Mouse (Mus musculus): ENCODE data around the gene Gm20458.

Gene Gm20458

DNA sequence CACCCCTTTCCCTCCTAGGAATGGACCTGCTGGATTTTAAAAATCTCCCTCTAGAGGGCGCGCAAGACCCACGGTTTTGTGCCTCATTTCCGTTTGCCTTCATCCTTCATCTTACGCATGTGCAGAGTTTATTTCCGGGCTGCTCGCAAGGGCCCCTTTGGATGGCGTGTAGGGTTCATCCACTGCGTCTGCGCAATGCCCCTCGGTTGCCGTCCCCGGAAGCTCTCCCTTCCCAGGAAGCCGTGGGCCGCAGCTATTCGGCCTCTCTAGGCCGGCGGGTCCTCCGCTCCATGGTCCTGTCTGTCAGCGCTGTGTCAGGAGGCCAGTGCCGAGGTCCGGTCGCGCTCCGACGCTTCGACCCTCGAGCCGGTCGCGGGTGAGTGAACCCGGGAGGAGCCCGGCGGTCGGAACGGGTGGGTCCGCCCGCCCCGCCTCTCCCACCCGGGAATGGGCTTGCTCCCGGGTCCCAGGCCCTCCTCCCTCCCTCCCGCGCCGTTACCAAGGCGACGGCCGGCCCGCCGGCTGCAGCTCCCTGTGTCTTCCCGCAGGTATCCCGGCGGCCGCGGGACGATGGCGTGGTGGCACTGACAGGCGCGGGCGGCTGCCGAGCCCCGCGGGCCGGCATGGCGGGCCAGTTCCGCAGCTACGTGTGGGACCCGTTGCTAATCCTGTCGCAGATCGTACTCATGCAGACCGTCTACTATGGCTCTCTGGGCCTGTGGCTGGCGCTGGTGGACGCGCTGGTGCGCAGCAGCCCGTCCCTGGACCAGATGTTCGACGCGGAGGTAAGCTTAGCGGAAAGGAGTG is at the start of gene Gm20458:
Gm20458 (plus strand) TSS at position 223 of the 807 bp plus-strand sequence.
- peak; percentile 99 for DNase-seq

DNA sequence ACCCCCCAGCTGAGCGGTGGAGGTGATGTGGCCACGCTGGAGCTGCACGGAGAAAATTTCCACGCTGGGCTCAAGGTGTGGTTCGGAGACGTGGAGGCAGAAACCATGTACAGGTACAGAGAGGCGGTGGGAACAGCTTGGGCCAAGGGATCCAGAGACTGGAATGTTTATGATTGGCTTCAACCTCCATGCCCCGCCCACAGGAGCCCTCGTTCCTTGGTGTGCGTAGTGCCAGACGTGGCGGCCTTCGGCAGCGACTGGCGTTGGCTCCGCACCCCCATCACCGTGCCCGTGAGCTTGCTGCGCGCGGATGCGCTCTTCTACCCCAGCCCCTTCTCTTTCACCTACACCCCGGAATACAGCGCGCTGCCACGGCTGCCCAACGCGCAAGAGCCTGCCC is 46.6 kb upstream of the Gm20458 start:
- DNase-seq, result no peak

GRCm38 (mm10) chr2:164414581-164414980 is 46.2 kb upstream of the Gm20458 start:
- no peak for DNase-seq

- no peak for DNase-seq
These were observed 43.6 kb upstream of the Gm20458 start for GRCm38 (mm10) chr2:164417198-164417597.

DNA sequence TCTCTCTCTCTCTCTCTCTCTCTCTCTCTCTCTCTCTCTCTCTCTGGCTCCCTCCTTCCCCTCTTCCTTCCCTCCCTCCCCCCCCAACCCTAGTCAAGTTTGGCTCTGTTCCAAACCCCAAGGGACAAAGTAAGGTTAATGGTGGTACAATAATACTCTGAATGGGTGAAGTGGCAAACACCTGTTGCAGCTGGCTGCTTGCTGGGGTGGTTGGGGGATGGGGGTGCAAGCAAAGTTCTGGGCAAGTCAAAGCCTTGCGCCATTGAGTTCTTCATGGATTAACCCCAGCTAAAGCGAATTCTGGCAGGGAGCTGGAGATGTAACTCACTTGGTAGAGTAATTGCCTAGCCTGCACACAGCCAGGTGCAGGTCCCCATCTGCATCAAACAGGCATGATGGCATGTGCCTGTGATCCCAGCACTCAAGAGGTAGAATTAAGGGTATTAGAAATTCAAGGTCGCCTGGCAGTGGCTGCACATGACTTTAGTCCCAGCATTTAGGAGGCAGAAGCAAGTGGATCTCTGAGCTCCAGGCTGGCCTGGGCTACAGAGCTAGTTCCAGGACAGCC is 42.4 kb upstream of the Gm20458 start:
- DNase-seq, result no peak

DNA sequence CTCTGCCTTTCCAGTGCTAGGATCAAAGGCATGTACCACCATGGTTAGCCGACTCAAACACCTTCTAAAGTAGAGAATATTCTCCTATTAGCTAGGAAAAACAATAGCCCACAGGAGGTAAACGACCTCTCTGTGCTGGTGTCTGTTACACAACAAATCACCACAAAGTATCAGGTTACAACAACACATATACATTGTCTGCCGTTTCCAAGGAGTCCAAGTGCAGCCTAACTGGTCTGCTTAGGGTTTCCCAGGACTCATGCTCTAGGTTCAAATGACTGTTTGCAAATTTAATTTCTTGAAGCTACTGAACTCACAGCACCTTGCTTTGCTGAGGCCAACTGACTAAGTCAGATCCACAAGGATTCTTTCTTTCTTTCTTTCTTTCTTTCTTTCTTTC is 41.3 kb upstream of the Gm20458 start:
- no peak for DNase-seq

GRCm38 (mm10) chr2:164421306-164421705 is 39.5 kb upstream of the Gm20458 start:
- DNase-seq, result no peak

DNA sequence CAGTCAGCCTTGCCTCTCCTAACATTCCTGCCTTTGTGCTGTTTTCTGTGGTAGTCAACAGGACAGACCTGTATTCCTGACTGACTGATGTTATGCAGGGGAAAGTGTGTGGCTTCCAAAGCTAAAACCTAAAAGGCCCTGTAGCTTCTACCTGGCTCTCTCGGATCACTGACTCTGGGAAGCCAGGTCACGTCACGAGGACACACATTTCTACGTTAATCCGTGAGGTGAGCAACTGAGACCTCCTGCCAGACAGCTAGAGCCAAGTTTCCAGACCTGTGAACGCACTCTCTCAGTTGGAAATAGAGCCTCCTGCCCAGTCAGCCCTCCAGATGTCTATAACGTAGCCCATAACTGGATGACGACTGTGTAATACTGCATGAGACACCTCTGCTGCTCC is 38.8 kb upstream of the Gm20458 start:
- DNase-seq, result no peak

DNA sequence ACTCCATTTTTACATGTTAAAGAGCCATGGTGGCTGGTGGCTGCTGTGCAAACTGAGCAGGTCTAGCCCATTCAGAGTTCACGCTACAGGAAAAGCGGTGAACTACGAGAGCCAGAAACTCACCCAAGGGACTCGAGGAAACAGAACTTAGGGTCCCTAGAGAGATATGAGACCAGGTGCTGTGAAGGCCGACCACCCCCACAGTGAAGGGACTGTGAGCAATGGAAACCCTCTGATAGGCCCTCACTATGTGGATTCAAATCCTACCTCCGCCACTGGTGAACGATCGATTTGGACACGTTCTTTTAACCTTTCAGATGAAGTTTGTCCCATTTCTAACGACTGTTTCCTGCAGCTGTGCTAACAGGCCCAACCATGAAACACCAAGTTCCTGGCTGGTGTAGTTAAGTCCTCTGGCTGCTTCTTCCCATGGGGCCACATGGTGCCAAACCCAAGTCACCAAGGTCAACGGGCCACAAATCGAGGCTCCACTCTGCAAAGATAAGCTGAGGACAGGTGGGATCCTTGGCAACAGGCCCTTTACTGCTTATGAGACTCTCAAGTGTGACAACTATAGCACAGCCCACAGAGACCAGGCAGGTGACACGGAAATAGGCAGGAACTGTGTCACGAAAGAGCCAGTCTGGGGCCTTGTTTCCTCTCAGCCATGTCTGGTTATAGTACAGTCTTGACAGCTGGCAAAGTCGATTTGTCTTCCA is 37.9 kb upstream of the Gm20458 start:
- no peak for DNase-seq

DNA sequence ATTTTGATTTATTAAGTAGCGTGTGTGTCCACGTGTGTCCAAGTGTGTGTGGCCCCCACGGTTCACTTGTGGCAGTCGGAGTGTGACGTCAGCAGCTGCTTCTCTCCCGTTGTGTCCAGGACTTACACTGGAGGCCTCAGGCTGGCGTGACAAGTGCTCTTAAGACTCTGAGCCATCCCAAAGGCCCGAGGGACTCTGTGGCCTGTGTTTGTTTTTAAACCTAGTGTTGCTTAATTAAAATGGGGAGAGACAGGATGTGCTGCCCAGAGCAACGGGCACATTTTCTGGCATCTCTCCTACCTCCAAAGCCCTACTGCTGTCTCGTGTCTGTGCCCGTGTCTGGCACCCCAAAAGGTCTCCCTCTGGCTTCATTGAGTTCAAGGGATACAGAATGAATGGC is 37.3 kb upstream of the Gm20458 start:
- peak; percentile 12 for DNase-seq

- DNase-seq, result no peak
These were observed 36.4 kb upstream of the Gm20458 start for GRCm38 (mm10) chr2:164424406-164424805.

- DNase-seq, result no peak
These were observed 35.4 kb upstream of the Gm20458 start for GRCm38 (mm10) chr2:164425401-164425800.

DNA sequence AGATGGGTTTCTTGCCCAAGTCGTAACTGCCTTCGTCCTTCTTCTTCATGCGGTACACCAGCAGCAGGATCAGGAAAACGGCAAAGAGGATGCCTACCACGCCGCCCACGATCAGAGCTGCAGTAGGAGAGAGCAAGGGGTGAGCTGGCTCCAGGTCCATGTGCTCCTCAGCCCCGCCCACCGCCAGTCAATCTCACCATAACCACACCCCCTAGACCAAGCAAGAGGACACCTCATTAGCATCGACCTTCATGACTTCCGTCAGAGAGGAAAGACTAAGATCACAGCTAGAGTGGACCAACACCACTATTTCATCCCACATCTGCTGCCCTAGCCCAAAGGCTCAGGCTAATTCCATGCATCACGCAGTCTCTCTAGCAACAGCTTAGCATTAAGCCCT is 34.6 kb upstream of the Gm20458 start:
- no peak for DNase-seq

DNA sequence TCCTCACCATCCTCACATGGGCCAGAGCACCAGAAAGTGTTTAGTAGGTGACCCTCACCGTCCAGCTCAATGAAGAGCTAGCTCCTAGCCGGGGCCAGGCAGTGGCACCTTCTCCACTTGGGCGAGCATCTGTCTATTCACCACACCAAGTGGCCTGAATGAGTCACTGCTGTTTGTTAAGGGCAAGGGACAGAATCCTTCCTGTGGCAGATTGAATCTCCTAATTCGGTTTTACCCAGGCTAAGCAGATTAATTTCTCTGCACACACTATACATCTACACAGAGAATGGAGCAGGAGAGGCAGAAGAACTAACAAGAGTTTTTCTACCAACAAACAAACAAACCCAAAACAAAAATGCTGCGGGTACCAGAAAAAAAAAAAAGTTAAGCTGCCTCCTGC is 33.8 kb upstream of the Gm20458 start:
- DNase-seq, result no peak

- DNase-seq, result no peak
These were observed 32.3 kb upstream of the Gm20458 start for GRCm38 (mm10) chr2:164428451-164428850.

- no peak for DNase-seq
These were observed 30.7 kb upstream of the Gm20458 start for GRCm38 (mm10) chr2:164429881-164430615.

GRCm38 (mm10) chr2:164430697-164431096 is 30.1 kb upstream of the Gm20458 start:
- no peak for DNase-seq

- no peak for DNase-seq
These were observed 28.9 kb upstream of the Gm20458 start for GRCm38 (mm10) chr2:164431676-164432465.

- no peak for DNase-seq
These were observed 28.1 kb upstream of the Gm20458 start for GRCm38 (mm10) chr2:164432541-164433191.

- DNase-seq, result no peak
These were observed 27.4 kb upstream of the Gm20458 start for GRCm38 (mm10) chr2:164433278-164433895.

GRCm38 (mm10) chr2:164434681-164435080 is 26.1 kb upstream of the Gm20458 start:
- no peak for DNase-seq

Data from cerebellum, adult 9-11 months (tissue).